Mouse (Mus musculus) megakaryocyte, embryonic 14.5 days (primary cell): ENCODE results near the gene Sppl2c. TPM values are rescaled to one million over a fixed set of nuclear protein-coding genes. Genes with fewer than 3 reads are reported as not detected.

Experiments
- H3K27me3 ChIP-seq: replicated peaks from 2 replicates; pipeline ENCODE3; 2012; ENCODE audit warnings: inconsistent platforms
- H3K36me3 ChIP-seq: replicated peaks from 2 replicates; pipeline ENCODE3; 2012; ENCODE audit warnings: low read length, inconsistent platforms, mixed read lengths
- H3K4me1 ChIP-seq: 2 replicates; pipeline ENCODE4 v1.6.1; 2012; ENCODE audit warnings: inconsistent platforms
- H3K4me3 ChIP-seq: replicated peaks from 2 replicates; pipeline ENCODE3; 2012; ENCODE audit warnings: moderate library complexity, mild to moderate bottlenecking, inconsistent platforms
- H3K9me3 ChIP-seq: 2 replicates; pipeline ENCODE4 v1.6.1; 2012; ENCODE audit warnings: inconsistent platforms
- FLI1 ChIP-seq: IDR thresholded peaks from 2 replicates; pipeline ENCODE4 v1.6.1; 2012; ENCODE audit warnings: low read length, inconsistent platforms, mixed read lengths
- GATA1 ChIP-seq: IDR thresholded peaks from 3 replicates; pipeline ENCODE4 v1.6.1; 2012; ENCODE audit warnings: mixed read lengths, low read length, inconsistent platforms, borderline replicate concordance
- polyA plus RNA-seq: library from polyadenylated mRNA; stranded (reverse); fragments of >175 nt; gene quantifications from 2 replicates; pipeline ENCODE4 v1.2.3, GENCODE M21; 2012; ENCODE audit warnings: low replicate concordance; ENCODE audit not compliant: insufficient read depth

The Sppl2c gene
- not detected in 2 replicates for polyA plus RNA-seq

DNA sequence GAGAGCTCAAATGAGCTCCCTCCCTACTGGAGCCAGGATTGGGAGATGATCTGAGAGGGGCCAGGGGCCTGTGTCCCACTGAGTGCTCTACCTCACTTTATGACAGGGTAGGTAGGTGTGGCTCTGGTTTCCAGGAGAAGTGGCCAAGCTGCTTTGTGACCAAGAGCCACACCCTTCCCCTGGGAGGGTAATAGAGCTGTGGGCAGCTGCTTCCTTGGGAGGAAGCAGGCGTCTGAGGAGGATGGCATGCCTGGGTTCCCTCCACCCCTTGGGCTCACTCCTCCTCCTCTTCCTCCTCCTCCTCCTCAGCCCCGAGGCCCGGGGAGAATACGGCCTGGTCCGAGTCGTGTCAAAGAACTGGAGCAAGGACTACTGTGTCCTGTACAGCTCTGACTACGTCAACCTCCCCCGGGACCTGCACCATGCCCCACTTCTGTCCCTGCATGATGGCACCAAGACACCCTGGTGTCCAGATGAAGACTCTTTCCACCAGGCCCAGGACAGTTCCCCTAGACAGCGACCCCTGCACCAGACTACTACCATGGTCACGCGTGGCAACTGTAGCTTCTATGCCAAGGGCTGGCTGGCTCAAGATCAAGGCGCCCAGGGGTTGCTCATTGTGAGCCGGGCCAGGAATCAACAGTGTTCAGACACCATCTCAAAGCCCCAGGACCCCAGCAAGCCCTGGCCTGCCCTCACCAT is at the start of gene Sppl2c:
Sppl2c (plus strand) TSS at position 193 of the 702 bp plus-strand sequence.
- TF ChIP-seq FLI1: no peak
- no peak for TF ChIP-seq GATA1
- H3K4me1 ChIP-seq: peaks cover 4% of the 10 kb centered on the region
- no peaks in the 10 kb centered on the region for H3K36me3 ChIP-seq
- no peak within 1 kb of the TSS for H3K4me3 ChIP-seq
- H3K27me3 ChIP-seq: peaks cover 73% of the 10 kb centered on the region
- H3K9me3 ChIP-seq: no peaks in the 10 kb centered on the region

DNA sequence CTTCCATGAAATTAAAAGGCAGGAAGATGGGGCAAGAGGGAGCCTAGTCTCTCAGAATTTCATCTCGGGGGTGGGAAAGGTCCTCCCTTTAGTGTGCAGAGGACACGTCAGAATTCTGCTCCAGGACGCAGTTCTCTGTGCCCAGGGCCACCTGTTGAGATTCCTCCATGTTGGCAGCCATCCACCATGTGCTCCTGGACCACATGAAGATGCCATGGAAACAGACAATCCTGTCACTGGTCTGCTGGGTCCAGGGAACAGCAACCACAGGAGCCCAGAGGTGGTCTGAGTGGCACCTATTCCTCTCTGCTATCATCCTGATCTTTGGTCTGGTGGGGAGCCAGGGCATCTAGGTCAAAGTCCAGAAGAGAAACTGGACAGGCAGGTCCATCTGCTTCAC is 47.2 kb upstream of the Sppl2c start:
- H3K9me3 ChIP-seq: peaks cover 6% of the 10 kb centered on the region
- TF ChIP-seq FLI1: no peak
- TF ChIP-seq GATA1: no peak
- peaks cover 94% of the 10 kb centered on the region for H3K27me3 ChIP-seq
- no peak overlapping the region for H3K4me3 ChIP-seq
- H3K4me1 ChIP-seq: no peaks in the 10 kb centered on the region
- H3K36me3 ChIP-seq: no peaks in the 10 kb centered on the region

DNA sequence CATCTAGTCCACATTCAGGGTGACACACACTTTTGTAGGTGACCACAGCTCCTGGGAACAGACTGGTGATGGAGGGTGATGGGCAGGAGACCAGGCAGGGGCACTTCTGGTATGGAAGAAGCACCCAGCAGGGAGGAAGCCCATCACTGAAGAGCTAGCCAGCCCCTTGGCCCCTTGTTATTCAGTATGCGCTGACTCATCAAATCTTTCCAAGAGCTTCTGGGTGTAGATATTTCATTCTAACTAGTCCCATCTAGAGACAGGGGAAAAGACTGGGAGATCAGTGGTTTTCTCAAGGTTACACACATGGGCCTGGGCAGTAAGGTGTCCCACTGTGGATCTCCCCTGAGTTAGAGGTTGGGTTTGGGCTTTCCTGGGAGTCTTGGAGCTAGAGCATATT is 41.2 kb upstream of the Sppl2c start:
- no peaks in the 10 kb centered on the region for H3K36me3 ChIP-seq

DNA sequence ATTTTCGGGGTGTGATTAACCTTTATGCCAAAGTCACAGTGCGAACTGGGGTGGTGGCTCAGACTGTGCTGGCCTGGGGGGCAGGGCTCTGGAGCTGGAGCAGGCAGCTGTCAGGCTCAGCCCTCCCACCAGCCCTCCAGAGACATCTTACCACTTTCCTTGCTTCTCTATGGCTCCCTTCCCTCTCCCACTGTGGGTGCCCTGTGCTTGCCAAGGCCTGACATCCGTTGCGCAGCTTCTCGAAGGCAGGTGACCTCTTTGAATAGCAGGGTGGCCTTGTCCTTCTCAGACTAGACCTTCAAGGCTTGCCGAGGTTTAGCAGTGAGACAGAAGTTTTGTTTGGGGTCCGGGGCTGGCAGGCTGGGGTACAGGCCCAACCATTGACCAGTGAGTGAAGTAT is 37.3 kb upstream of the Sppl2c start:
- Histone ChIP-seq H3K36me3 (no peaks in the 10 kb centered on the region), H3K4me1 (no peaks in the 10 kb centered on the region), H3K4me3 (no peak overlapping the region), H3K27me3 (peaks cover 85% of the 10 kb centered on the region), H3K9me3 (peaks cover 9% of the 10 kb centered on the region)
- TF ChIP-seq GATA1 (no peak), FLI1 (no peak)

More for the DNA sequence above, 41.2 kb upstream of the Sppl2c start:
- no peak overlapping the region for H3K4me3 ChIP-seq
- H3K9me3 ChIP-seq: peaks cover 14% of the 10 kb centered on the region
- no peaks in the 10 kb centered on the region for H3K4me1 ChIP-seq
- peaks cover 85% of the 10 kb centered on the region for H3K27me3 ChIP-seq
- no peak for TF ChIP-seq FLI1
- no peak for TF ChIP-seq GATA1

DNA sequence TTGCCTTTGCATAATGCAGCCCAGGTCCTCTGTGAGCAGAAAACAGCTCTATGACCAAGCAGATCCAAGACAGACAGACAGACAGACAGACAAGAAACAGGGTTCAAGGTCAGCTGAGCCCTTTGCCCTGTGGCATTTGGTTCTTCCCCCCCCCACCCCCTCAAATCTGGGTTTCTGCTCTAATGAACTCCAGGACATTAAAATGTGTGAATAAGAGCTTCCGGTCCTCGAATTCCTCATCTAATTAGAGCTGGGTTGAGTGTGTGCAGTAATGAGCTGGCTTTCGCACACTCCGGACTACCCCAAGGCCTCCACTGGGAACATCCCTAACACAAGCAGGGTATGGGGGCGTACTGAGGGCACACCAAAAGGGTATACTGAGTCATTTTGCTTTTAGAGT is 35.2 kb upstream of the Sppl2c start:
- Histone ChIP-seq H3K4me1 (no peaks in the 10 kb centered on the region), H3K4me3 (no peak overlapping the region), H3K27me3 (peaks cover 95% of the 10 kb centered on the region), H3K36me3 (no peaks in the 10 kb centered on the region), H3K9me3 (no peaks in the 10 kb centered on the region)
- TF ChIP-seq FLI1 (no peak), GATA1 (no peak)

DNA sequence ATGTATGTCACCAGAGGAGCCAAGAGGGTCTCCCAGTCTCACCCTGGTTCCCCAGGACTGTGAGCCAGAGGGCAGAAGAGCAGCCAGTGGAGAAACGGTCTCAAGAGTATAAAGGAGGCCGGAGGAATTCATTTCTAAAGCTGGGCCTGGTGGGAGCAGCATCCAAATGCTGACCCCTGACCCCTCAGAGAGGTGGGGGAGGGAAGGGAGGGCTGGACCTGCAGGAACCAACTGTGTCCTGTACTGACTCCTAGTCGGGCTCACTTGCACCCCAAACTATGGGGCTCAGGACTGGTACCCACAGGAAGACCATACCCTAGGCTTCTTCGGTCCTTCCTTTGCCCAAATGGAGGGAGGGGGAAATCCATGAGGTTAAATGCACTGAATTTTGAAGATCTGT is 31.8 kb upstream of the Sppl2c start:
- H3K27me3 ChIP-seq: peaks cover 94% of the 10 kb centered on the region
- no peak overlapping the region for H3K4me3 ChIP-seq
- no peak for TF ChIP-seq GATA1
- TF ChIP-seq FLI1: no peak
- H3K9me3 ChIP-seq: no peaks in the 10 kb centered on the region
- no peaks in the 10 kb centered on the region for H3K36me3 ChIP-seq
- peaks cover 11% of the 10 kb centered on the region for H3K4me1 ChIP-seq

DNA sequence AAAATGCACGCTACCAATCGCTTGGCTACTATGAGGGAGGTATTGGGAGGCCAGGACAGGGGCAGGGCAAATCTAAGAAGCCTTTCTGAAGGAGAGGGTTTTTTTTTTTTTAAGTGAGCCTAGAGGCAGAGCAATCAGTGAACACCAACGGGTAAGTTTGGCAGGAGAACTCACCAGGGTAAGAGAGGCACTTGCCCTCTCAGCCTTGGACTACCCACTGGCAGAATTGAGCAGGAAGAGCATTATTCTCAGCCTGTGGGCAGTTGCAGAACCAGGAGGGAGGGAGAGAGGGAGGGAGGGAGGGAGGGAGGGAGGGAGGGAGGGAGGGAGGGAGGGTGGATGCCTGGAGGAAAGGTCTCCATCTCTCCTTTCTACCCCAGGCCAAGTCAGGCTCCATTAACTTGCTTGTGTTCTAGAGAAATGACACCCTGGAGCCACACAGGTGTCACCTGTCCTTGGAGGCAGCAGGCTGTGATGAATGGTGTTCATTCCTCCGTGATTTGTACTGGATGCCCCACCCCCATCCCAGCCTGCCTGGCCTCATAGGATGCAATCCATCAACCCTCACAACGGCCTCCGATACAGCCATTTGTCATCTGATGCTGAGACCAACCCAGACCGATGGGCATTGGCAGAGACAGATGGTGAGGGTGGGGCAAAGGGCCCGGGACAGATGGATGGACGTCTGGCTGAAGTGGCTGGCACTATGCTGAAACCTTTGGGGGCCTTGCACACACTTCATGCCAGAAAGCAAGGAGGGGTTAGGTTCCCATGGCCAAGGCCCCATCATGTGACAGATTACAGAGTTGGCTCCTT is 31.1 kb upstream of the Sppl2c start:
- Histone ChIP-seq H3K4me3 (no peak overlapping the region), H3K9me3 (no peaks in the 10 kb centered on the region), H3K4me1 (peaks cover 11% of the 10 kb centered on the region), H3K27me3 (peaks cover 95% of the 10 kb centered on the region), H3K36me3 (no peaks in the 10 kb centered on the region)
- TF ChIP-seq FLI1: no peak
- no peak for TF ChIP-seq GATA1

DNA sequence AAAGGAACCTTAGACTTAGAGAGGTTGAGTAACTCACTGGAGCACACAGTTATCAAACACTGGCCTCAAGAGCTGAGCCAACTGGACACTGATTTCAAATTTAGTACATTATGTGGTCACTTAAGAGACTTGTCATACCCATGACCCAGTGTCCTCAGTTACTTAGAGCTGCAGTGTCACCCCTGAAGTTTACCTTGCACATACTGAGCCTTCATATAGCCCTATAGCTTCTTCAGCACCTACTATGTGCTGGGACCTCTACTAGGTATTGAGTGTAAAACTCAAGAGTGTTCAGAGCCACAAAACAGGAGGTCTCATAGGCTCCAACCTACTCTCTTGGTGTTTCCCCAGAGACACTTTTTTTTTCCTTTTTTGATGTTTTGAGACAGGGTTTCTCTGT is 30.2 kb upstream of the Sppl2c start:
- TF ChIP-seq GATA1 (no peak), FLI1 (no peak)
- H3K27me3 ChIP-seq: peaks cover 96% of the 10 kb centered on the region
- no peak overlapping the region for H3K4me3 ChIP-seq
- no peaks in the 10 kb centered on the region for H3K9me3 ChIP-seq
- H3K36me3 ChIP-seq: no peaks in the 10 kb centered on the region
- H3K4me1 ChIP-seq: peaks cover 11% of the 10 kb centered on the region

DNA sequence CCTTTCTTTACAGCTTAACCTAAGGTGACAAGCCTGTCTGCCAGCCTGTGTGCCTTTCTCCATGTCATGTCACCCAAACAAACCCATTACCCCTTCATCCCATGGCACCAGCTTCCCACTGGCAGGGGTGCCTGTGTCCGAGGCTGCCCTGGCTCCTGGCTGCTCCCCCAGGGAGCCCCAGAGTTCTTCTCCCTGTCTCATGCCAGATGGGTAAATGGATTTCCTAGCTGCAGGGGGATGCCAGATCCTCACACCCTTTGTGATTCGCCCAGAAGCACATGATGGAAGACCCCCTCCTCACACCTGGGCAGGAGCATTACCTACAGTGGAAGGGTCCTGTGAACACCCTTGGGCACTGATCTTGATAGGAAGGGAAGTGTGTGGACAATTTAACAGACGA is 29.7 kb upstream of the Sppl2c start:
- no peaks in the 10 kb centered on the region for H3K9me3 ChIP-seq
- no peaks in the 10 kb centered on the region for H3K36me3 ChIP-seq
- TF ChIP-seq FLI1: no peak
- no peak for TF ChIP-seq GATA1
- no peak overlapping the region for H3K4me3 ChIP-seq
- peaks cover 96% of the 10 kb centered on the region for H3K27me3 ChIP-seq
- peaks cover 11% of the 10 kb centered on the region for H3K4me1 ChIP-seq

DNA sequence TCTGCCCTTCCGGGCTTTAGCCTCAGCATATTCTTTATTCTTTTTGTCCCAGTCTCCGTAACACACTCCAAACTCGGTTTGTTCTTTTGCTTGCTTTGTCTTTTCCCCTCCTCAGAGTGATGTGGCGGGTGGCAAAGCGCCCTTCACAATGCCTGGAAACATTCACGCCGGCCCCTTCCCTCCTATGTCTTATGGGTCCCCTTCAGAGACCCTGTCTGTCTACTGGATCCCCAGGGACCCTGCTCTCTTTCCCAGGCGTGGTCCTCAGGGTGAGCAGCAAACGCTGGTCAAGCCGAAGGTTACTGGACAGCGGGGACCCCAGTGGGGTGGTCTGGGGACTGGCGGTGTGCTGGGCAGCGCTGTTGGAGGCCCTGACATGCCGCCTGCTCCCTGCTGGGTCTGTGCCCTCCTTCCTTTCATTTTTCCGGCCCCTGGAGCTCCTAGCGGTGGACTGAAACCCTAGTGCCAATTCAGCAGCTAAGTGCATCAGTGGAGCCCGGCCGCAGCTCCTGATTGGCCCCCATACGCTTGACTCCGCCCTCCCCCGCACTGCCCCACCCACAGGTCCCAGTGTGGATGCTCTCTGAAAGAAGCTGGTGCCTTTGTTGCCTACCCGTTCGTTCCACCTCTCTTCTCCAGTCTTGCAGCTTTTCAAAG is 28.4 kb upstream of the Sppl2c start:
- H3K9me3 ChIP-seq: no peaks in the 10 kb centered on the region
- H3K4me3 ChIP-seq: peak overlapping the region; percentile 73
- H3K27me3 ChIP-seq: peaks cover 95% of the 10 kb centered on the region
- peaks cover 11% of the 10 kb centered on the region for H3K4me1 ChIP-seq
- no peaks in the 10 kb centered on the region for H3K36me3 ChIP-seq
- TF ChIP-seq FLI1 (no peak), GATA1 (no peak)
